Mouse (Mus musculus) C2C12 (cell line): Measurements from ENCODE around the gene Mllt6.

Experiments used
- CTCF ChIP-seq: IDR thresholded peaks from one replicate; pipeline ENCODE4 v1.5.1; 2011; ENCODE audit not compliant: control insufficient read depth, insufficient read depth, insufficient read length
- FOSL1 ChIP-seq: IDR thresholded peaks from one replicate; pipeline ENCODE4 v1.8.0; 2011; ENCODE audit warnings: mild to moderate bottlenecking, low read length; ENCODE audit not compliant: poor library complexity, insufficient read depth, severe bottlenecking
- MAX ChIP-seq: IDR thresholded peaks from one replicate; pipeline ENCODE4 v1.6.1; 2011; ENCODE audit warnings: mild to moderate bottlenecking, control low read depth
- USF1 ChIP-seq: IDR thresholded peaks from one replicate; pipeline ENCODE4 v1.6.1; 2011; ENCODE audit warnings: low read depth, mild to moderate bottlenecking, control low read depth, moderate library complexity

DNA sequence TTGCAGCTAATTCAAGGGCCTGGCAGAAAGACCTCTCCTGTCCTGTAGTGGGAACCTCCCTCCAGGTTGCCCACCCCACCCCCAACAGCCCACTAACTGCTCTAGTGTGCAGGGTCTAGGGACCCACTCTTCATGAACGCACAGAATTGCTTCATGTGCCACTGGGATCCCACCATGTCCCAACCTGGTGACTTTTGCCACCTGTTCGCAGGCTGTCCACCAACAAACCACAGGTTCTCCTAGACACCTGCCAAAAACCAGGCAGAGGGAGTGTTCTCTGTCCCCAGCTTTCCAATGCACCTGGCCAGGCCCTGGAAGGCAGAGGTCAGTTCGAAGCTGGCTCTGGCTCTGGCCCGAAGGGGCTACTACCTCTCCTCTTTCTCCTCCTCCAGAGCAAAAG, 31.2 kb downstream of the Mllt6 start:
- no peak for TF ChIP-seq CTCF
- no peak for TF ChIP-seq MAX
- no peak for TF ChIP-seq USF1
- no peak for TF ChIP-seq FOSL1
